Mouse (Mus musculus): ENCODE data around the gene Celf3. TPM values are rescaled to one million over a fixed set of nuclear protein-coding genes. Genes with fewer than 3 reads are reported as not detected.

The Celf3 gene
- polyA plus RNA-seq, 1 experiment from 2014 or later = 1.1 TPM

- no peak for ATAC-seq (ENCODE audit: insufficient number of reproducible peaks, low FRiP score)
- H3K9ac ChIP-seq = no peak within 1 kb of the TSS
- no peaks in the 10 kb centered on the region for H3K9me3 ChIP-seq (replicated peaks)
- no peaks in the 10 kb centered on the region for H3K36me3 ChIP-seq
- WGBS = 11% methylated on average over 16 of the region's 16 CpGs
- H3K4me2 ChIP-seq = peak within 1 kb of the TSS; percentile 56
- peaks cover 37% of the 10 kb centered on the region for H3K4me1 ChIP-seq (replicated peaks)
- no peak within 1 kb of the TSS for H3K27ac ChIP-seq (ENCODE audit: poor library complexity, severe bottlenecking)
- H3K4me3 ChIP-seq = 0 out of 2 replicates have a peak within 1 kb of the TSS, but pooled peaks have one; percentile 10
- peaks cover 35% of the 10 kb centered on the region for H3K27me3 ChIP-seq (replicated peaks)
Measured at GRCm38 (mm10) chr3:94480291-94480884, 2.3 kb downstream of the Celf3 start, which contains the start of gene Riiad1. Gene Riiad1 (minus strand): TSS chr3:94480341.

- no peaks in the 10 kb centered on the region for H3K36me3 ChIP-seq
- H3K4me1 ChIP-seq (replicated peaks) = peaks cover 33% of the 10 kb centered on the region
- H3K27me3 ChIP-seq (replicated peaks) = peaks cover 35% of the 10 kb centered on the region
- no peak overlapping the region for H3K27ac ChIP-seq (ENCODE audit: poor library complexity, severe bottlenecking)
- WGBS = 54% methylated on average over 4 of the region's 4 CpGs
- no peaks in the 10 kb centered on the region for H3K9me3 ChIP-seq (replicated peaks)
- no peak overlapping the region for H3K4me3 ChIP-seq
- no peak overlapping the region for H3K9ac ChIP-seq
- no peak for ATAC-seq (ENCODE audit: insufficient number of reproducible peaks, low FRiP score)
- no peak overlapping the region for H3K4me2 ChIP-seq
Measured at GRCm38 (mm10) chr3:94481429-94481828, 3.3 kb downstream of the Celf3 start.

GRCm38 (mm10) chr3:94482764-94483385 is 4.8 kb downstream of the Celf3 start:
- H3K36me3 ChIP-seq = no peaks in the 10 kb centered on the region
- no peak overlapping the region for H3K9ac ChIP-seq
- no peak overlapping the region for H3K4me3 ChIP-seq
- no peak for ATAC-seq (ENCODE audit: insufficient number of reproducible peaks, low FRiP score)
- H3K4me1 ChIP-seq (replicated peaks) = peaks cover 32% of the 10 kb centered on the region
- WGBS = 72% methylated on average over 17 of the region's 17 CpGs
- H3K27me3 ChIP-seq (replicated peaks) = peaks cover 35% of the 10 kb centered on the region
- H3K27ac ChIP-seq (ENCODE audit: poor library complexity, severe bottlenecking) = no peak overlapping the region
- H3K4me2 ChIP-seq = no peak overlapping the region
- no peaks in the 10 kb centered on the region for H3K9me3 ChIP-seq (replicated peaks)

GRCm38 (mm10) chr3:94483790-94484439 is 5.8 kb downstream of the Celf3 start:
- H3K4me2 ChIP-seq = no peak overlapping the region
- 30% methylated on average over 20 of the region's 20 CpGs for WGBS
- ATAC-seq (ENCODE audit: insufficient number of reproducible peaks, low FRiP score) = no peak

GRCm38 (mm10) chr3:94485922-94486321 is 7.8 kb downstream of the Celf3 start:
- Histone ChIP-seq H3K9ac (no peak overlapping the region), H3K9me3 (replicated peaks) (no peaks in the 10 kb centered on the region), H3K4me1 (replicated peaks) (peaks cover 18% of the 10 kb centered on the region), H3K4me2 (no peak overlapping the region), H3K36me3 (no peaks in the 10 kb centered on the region), H3K27me3 (replicated peaks) (peaks cover 5% of the 10 kb centered on the region), H3K27ac (ENCODE audit: poor library complexity, severe bottlenecking) (no peak overlapping the region), H3K4me3 (no peak overlapping the region)
- WGBS = 78% methylated on average over 7 of the region's 7 CpGs
- ATAC-seq (ENCODE audit: insufficient number of reproducible peaks, low FRiP score) = no peak

More at GRCm38 (mm10) chr3:94483790-94484439, 5.8 kb downstream of the Celf3 start:
- H3K27me3 ChIP-seq (replicated peaks) = peaks cover 25% of the 10 kb centered on the region
- no peak overlapping the region for H3K27ac ChIP-seq (ENCODE audit: poor library complexity, severe bottlenecking)
- no peak overlapping the region for H3K9ac ChIP-seq
- peaks cover 27% of the 10 kb centered on the region for H3K4me1 ChIP-seq (replicated peaks)
- H3K9me3 ChIP-seq (replicated peaks) = no peaks in the 10 kb centered on the region
- no peaks in the 10 kb centered on the region for H3K36me3 ChIP-seq
- H3K4me3 ChIP-seq = no peak overlapping the region

- Histone ChIP-seq H3K9me3 (replicated peaks) (no peaks in the 10 kb centered on the region), H3K27me3 (replicated peaks) (no peaks in the 10 kb centered on the region), H3K4me1 (replicated peaks) (peaks cover 10% of the 10 kb centered on the region), H3K27ac (ENCODE audit: poor library complexity, severe bottlenecking) (no peak overlapping the region), H3K4me2 (no peak overlapping the region), H3K4me3 (no peak overlapping the region), H3K36me3 (0 out of 2 replicates have a peak, but pooled peaks cover 1% of the 10 kb centered on the region), H3K9ac (no peak overlapping the region)
- WGBS = 67% methylated on average over 6 of the region's 6 CpGs
- ATAC-seq (ENCODE audit: insufficient number of reproducible peaks, low FRiP score) = 0 out of 2 replicates have a peak, but pooled peaks have one; percentile 23
Measured at GRCm38 (mm10) chr3:94487581-94487980, 9.5 kb downstream of the Celf3 start.

- H3K4me1 ChIP-seq (replicated peaks) = no peaks in the 10 kb centered on the region
Measured at GRCm38 (mm10) chr3:94497162-94497561, 19.1 kb downstream of the Celf3 start.

GRCm38 (mm10) chr3:94502243-94502642 is 24.1 kb downstream of the Celf3 start:
- H3K27me3 ChIP-seq (replicated peaks) = no peaks in the 10 kb centered on the region
- WGBS = 79% methylated on average over 3 of the region's 3 CpGs
- no peak overlapping the region for H3K27ac ChIP-seq (ENCODE audit: poor library complexity, severe bottlenecking)
- ATAC-seq (ENCODE audit: insufficient number of reproducible peaks, low FRiP score) = no peak
- H3K4me2 ChIP-seq = no peak overlapping the region
- H3K9ac ChIP-seq = no peak overlapping the region
- H3K4me3 ChIP-seq = no peak overlapping the region
- H3K4me1 ChIP-seq (replicated peaks) = no peaks in the 10 kb centered on the region
- H3K9me3 ChIP-seq (replicated peaks) = no peaks in the 10 kb centered on the region
- peaks cover 41% of the 10 kb centered on the region for H3K36me3 ChIP-seq

More at GRCm38 (mm10) chr3:94497162-94497561, 19.1 kb downstream of the Celf3 start:
- 74% methylated on average over 4 of the region's 4 CpGs for WGBS
- H3K9ac ChIP-seq = no peak overlapping the region
- ATAC-seq (ENCODE audit: insufficient number of reproducible peaks, low FRiP score) = no peak
- no peak overlapping the region for H3K27ac ChIP-seq (ENCODE audit: poor library complexity, severe bottlenecking)
- peaks cover 42% of the 10 kb centered on the region for H3K36me3 ChIP-seq
- H3K27me3 ChIP-seq (replicated peaks) = no peaks in the 10 kb centered on the region
- no peaks in the 10 kb centered on the region for H3K9me3 ChIP-seq (replicated peaks)
- no peak overlapping the region for H3K4me2 ChIP-seq
- no peak overlapping the region for H3K4me3 ChIP-seq

GRCm38 (mm10) chr3:94506664-94507063 is 28.6 kb downstream of the Celf3 start:
- Histone ChIP-seq H3K4me2 (no peak overlapping the region), H3K9ac (no peak overlapping the region), H3K4me1 (replicated peaks) (no peaks in the 10 kb centered on the region), H3K36me3 (peaks cover 58% of the 10 kb centered on the region), H3K9me3 (replicated peaks) (no peaks in the 10 kb centered on the region), H3K27ac (ENCODE audit: poor library complexity, severe bottlenecking) (no peak overlapping the region), H3K27me3 (replicated peaks) (no peaks in the 10 kb centered on the region), H3K4me3 (no peak overlapping the region)
- WGBS = 94% methylated on average over 1 of the region's 1 CpGs
- no peak for ATAC-seq (ENCODE audit: insufficient number of reproducible peaks, low FRiP score)

GRCm38 (mm10) chr3:94526731-94527130 is 48.6 kb downstream of the Celf3 start:
- Histone ChIP-seq H3K4me1 (replicated peaks) (no peaks in the 10 kb centered on the region), H3K4me3 (no peak overlapping the region), H3K27ac (ENCODE audit: poor library complexity, severe bottlenecking) (no peak overlapping the region), H3K9me3 (replicated peaks) (no peaks in the 10 kb centered on the region), H3K4me2 (no peak overlapping the region), H3K9ac (no peak overlapping the region), H3K36me3 (peaks cover 27% of the 10 kb centered on the region), H3K27me3 (replicated peaks) (no peaks in the 10 kb centered on the region)
- 75% methylated on average over 2 of the region's 2 CpGs for WGBS
- ATAC-seq (ENCODE audit: insufficient number of reproducible peaks, low FRiP score) = no peak

GRCm38 (mm10) chr3:94533968-94534367 is 55.9 kb downstream of the Celf3 start:
- peaks cover 7% of the 10 kb centered on the region for H3K36me3 ChIP-seq
- H3K4me2 ChIP-seq = no peak overlapping the region
- H3K9me3 ChIP-seq (replicated peaks) = no peaks in the 10 kb centered on the region
- H3K27ac ChIP-seq (ENCODE audit: poor library complexity, severe bottlenecking) = no peak overlapping the region
- no peak overlapping the region for H3K9ac ChIP-seq
- H3K27me3 ChIP-seq (replicated peaks) = no peaks in the 10 kb centered on the region
- no peak overlapping the region for H3K4me3 ChIP-seq
- ATAC-seq (ENCODE audit: insufficient number of reproducible peaks, low FRiP score) = no peak
- no peaks in the 10 kb centered on the region for H3K4me1 ChIP-seq (replicated peaks)

Data from heart, embryonic 12.5 days (tissue).